In genomic region chr13:25199916-25200315, GRCm38 (mm10) we compare ENCODE assay signal across 23 mouse cellular contexts.
"Had no signal": no experiment of that assay in that cellular context is flagged by ENCODE, and none has a peak within 500 bp of the region (broad histone marks: within the 10 kb centered on the region; RNA-seq: fewer than 3 reads in every experiment).

No protein-coding gene starts in this region.

- H3K4me1 ChIP-seq: heart, embryonic 10.5 days; heart, embryonic 12.5 days; hindbrain, embryonic 10.5 days; hindbrain, embryonic 12.5 days; limb, embryonic 15.5 days; liver, embryonic 12.5 days had no signal

- H3K4me2 ChIP-seq: heart, embryonic 12.5 days; hindbrain, embryonic 12.5 days; hindbrain, embryonic 14.5 days; limb, embryonic 13.5 days; limb, embryonic 15.5 days; liver, embryonic 12.5 days had no signal

- H3K27me3 ChIP-seq: heart, embryonic 12.5 days; hindbrain, embryonic 12.5 days; limb, embryonic 13.5 days; limb, embryonic 15.5 days; liver, embryonic 12.5 days had no signal

- H3K9me3 ChIP-seq: heart, embryonic 10.5 days; heart, embryonic 12.5 days; hindbrain, embryonic 10.5 days; hindbrain, embryonic 12.5 days; limb, embryonic 13.5 days; limb, embryonic 15.5 days; liver, embryonic 12.5 days had no signal

- ATAC-seq: hindbrain, embryonic 16.5 days; inflammation-experienced regulatory T-cells, adult 6 months; liver, embryonic 12.5 days had no signal

- DNase-seq: gastrocnemius, adult 2 months; gastrocnemius, postnatal 10 days; gastrocnemius, postnatal 25 days; heart, adult 18-20 months; heart, postnatal 10 days; heart, postnatal 4 days; kidney, adult 11 months; kidney, adult 8-10 months; kidney, postnatal 14 days; kidney, postnatal 36 days; layer of hippocampus, adult 9-11 months; layer of hippocampus, postnatal 36 days; left cerebral cortex, postnatal 4 days had no signal

- H3K36me3 ChIP-seq: heart, embryonic 10.5 days; heart, embryonic 12.5 days; hindbrain, embryonic 10.5 days; hindbrain, embryonic 12.5 days; limb, embryonic 13.5 days; limb, embryonic 15.5 days; liver, embryonic 12.5 days had no signal

- H3K4me3 ChIP-seq: gastrocnemius, adult 2 months; heart, embryonic 10.5 days; heart, embryonic 12.5 days; hindbrain, embryonic 10.5 days; hindbrain, embryonic 12.5 days; limb, embryonic 13.5 days; limb, embryonic 15.5 days; liver, embryonic 12.5 days had no signal

- H3K9ac ChIP-seq: heart, embryonic 12.5 days; hindbrain, embryonic 12.5 days; hindbrain, embryonic 14.5 days; limb, embryonic 13.5 days; limb, embryonic 15.5 days; liver, embryonic 12.5 days had no signal

- H3K27ac ChIP-seq: gastrocnemius, adult 2 months; heart, embryonic 10.5 days; hindbrain, embryonic 10.5 days; hindbrain, embryonic 12.5 days; hindbrain, embryonic 14.5 days; limb, embryonic 13.5 days; limb, embryonic 15.5 days; liver, embryonic 12.5 days had no signal
